Mouse (Mus musculus) embryo, embryonic 10.5 days (tissue): ENCODE measurements around the gene Tmco4.
A peak's percentile ranks its signal among the peaks of the same experiment; 100 is the strongest.

Experiments
- DNase-seq: peaks from one replicate; pipeline ENCODE4 v3.0.0-alpha.2; 2015; ENCODE audit warnings: low spot score

Tmco4 gene

GRCm38 (mm10) chr4:139092356-139093195 lies 119.9 kb downstream of the Tmco4 start, which contains the start of gene Nbl1:
TSS of gene Nbl1 (minus strand) at chr4:139092993.
- peak; percentile 40 for DNase-seq

GRCm38 (mm10) chr4:139093196-139093530 lies 120.5 kb downstream of the Tmco4 start:
- no peak for DNase-seq

GRCm38 (mm10) chr4:139095406-139095805 lies 122.7 kb downstream of the Tmco4 start:
- no peak for DNase-seq

- DNase-seq = no peak
These were observed 123.5 kb downstream of the Tmco4 start for GRCm38 (mm10) chr4:139096201-139096600.

GRCm38 (mm10) chr4:139100326-139100725 lies 127.6 kb downstream of the Tmco4 start:
- no peak for DNase-seq

- DNase-seq = no peak
These were observed 128.9 kb downstream of the Tmco4 start for GRCm38 (mm10) chr4:139101546-139101945.

GRCm38 (mm10) chr4:139105453-139105852 lies 132.8 kb downstream of the Tmco4 start:
- DNase-seq = no peak
